In genomic region chr1:64792521-64793233, GRCm38 (mm10) we compare ENCODE assay signal across 7 mouse cellular contexts. TPM values are rescaled to one million over a fixed set of nuclear protein-coding genes. Genes with fewer than 3 reads are reported as not detected.
DNase-seq lines count a peak whose midpoint lies in the region; ATAC-seq and TF ChIP-seq lines count a peak whose summit lies in the region.

No protein-coding gene starts in this region.

- WGBS in small intestine, adult 2 months: 34% methylated on average over 11 of the region's 11 CpGs

- H3K27ac ChIP-seq in left cerebral cortex, adult 2 months: peak overlapping the region; percentile 30
- H3K27ac ChIP-seq in small intestine, adult 2 months (ENCODE audit: insufficient read depth, low read depth, low read length): peak overlapping the region; percentile 48

- no peak for TF ChIP-seq POLR2A in small intestine, adult 2 months (IDR thresholded peaks at IDR 0.05; ENCODE audit: low read depth, low read length)

- intact Hi-C loops in left cerebral cortex, adult 2 months (cut with DNase I): no loop called here

- peaks cover 58% of the 10 kb centered on the region for H3K4me1 ChIP-seq in small intestine, adult 2 months (ENCODE audit: control insufficient read depth, insufficient read depth, insufficient read length, low read length)

- no peak for DNase-seq in left cerebral cortex, adult 2 months (ENCODE audit: extremely low spot score in 1 of 2, low spot score in 2 of 2)
- no peak for DNase-seq in left cerebral cortex, adult 11 months (ENCODE audit: low spot score)
- peak; percentile 52 for DNase-seq in gastrocnemius, adult 18-20 months (ENCODE audit: low spot score)
- peak; percentile 53 for DNase-seq in kidney, adult 9 months
- DNase-seq in layer of hippocampus, adult 8-10 months (ENCODE audit: low spot score in 2 of 2): no peak

- H3K36me3 ChIP-seq in small intestine, adult 2 months (ENCODE audit: control insufficient read depth, insufficient read depth, low read length): no peaks in the 10 kb centered on the region

- no peak for ATAC-seq in monocyte, adult 5-6 weeks (replicated peaks; ENCODE audit: insufficient number of reproducible peaks, low FRiP score, low TSS enrichment, poor library complexity, severe bottlenecking)

- TF ChIP-seq CTCF in left cerebral cortex, adult 2 months (IDR thresholded peaks at IDR 0.05): no peak
- no peak for TF ChIP-seq CTCF in small intestine, adult 2 months (IDR thresholded peaks at IDR 0.05; ENCODE audit: extremely low read depth, insufficient read length, insufficient replicate concordance, low read depth, low read length)

- H3K4me3 ChIP-seq in left cerebral cortex, adult 2 months: no peak overlapping the region
- H3K4me3 ChIP-seq in small intestine, adult 2 months (ENCODE audit: low read depth, low read length): no peak overlapping the region

- H3K27me3 ChIP-seq in small intestine, adult 2 months (ENCODE audit: control insufficient read depth, insufficient read depth, low read length): no peaks in the 10 kb centered on the region

RNA-seq across cellular contexts. Expression of gene Fzd5, which starts 55.1 kb away (rescaled TPM):
- total RNA-seq in left cerebral cortex, adult 2 months (2021): 1 to 10 TPM in 1 of 2 experiments, under 1 TPM in 1; 0.93 to 1.4 TPM
- 1 to 10 TPM; 1.8 to 2.2 TPM for total RNA-seq in gastrocnemius, adult 18-20 months (2021)
- polyA plus RNA-seq in small intestine, adult 2 months (2012; rRNA removed): 51.3 and 133 TPM in 2 replicates
- 1 to 10 TPM in 2 of 4 experiments, under 1 TPM in 2; 0.87 to 2.5 (median 1.3) TPM for total RNA-seq in layer of hippocampus, adult 8-10 months (2022)
- 4.8 to 20.0 TPM (median 6.9 TPM) in 3 replicates for total RNA-seq in monocyte, adult 5-6 weeks (2017)

Comparison
In these comparisons a context has a peak if more than half of its experiments do, and no peak if none do; other contexts are left out.
1. DNase-seq: peak in gastrocnemius, adult 18-20 months (single experiment) and kidney, adult 9 months (single experiment); none in left cerebral cortex, adult 2 months (0 of 2), left cerebral cortex, adult 11 months (single experiment) and layer of hippocampus, adult 8-10 months (0 of 2).